Mouse (Mus musculus): Measurements from ENCODE around the gene Scfd2.

DNA sequence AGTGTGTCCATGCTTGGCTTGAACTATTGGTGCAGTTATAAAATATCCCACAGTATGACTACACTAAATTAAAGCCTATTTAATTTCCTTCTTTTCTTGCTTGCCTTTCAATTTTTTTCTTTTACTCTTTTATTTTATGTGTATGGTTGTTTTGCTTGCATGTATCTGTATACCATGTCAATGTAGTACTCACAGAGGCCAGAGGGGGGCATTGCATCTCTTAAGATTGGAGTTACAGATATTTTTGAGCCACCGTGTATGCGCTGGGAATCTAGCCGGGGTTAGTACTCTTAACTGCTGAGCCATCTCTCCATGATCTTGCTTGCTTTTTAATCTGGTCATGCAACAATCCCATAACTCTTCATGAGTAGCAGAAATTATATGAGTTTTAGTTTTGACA, 119.0 kb downstream of the Scfd2 start:
- TF ChIP-seq POLR2A (IDR thresholded peaks at IDR 0.05; ENCODE audit: low read depth, low read length), result no peak
- no peak for TF ChIP-seq CTCF (IDR thresholded peaks at IDR 0.05; ENCODE audit: extremely low read depth, insufficient read length, insufficient replicate concordance, low read depth, low read length)

Data from small intestine, adult 2 months (tissue).